Mouse (Mus musculus) spleen, adult 12 weeks (tissue): ENCODE measurements around the gene Cdk6.
"Not testable (repeated sequence)": the region's sequence is repeated elsewhere in the genome, so short reads cannot be mapped to it uniquely, and the experiment has no call there.

Experiments
- DNase-seq: peaks from one replicate; pipeline ENCODE4 v3.0.0; 2022; ENCODE audit warnings: low spot score

Cdk6 gene

DNA sequence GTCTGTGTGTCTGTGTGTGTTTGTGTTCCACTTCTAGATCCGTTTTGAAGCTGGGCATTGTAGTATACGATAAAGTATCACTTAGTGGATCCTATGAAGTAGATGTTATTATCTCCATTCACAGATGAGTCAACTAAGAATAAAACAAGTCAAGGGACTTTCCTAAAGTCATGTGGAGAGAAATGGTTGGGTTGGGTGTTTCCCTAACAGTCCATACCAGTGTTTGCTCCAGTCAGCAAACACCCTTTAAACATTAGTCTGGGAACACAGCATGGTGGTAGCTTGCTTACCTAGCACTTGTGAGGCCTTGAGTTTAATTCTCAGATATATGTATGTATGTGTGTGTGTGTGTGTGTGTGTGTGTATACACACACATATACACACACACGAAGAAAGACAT is 168.2 kb downstream of the Cdk6 start:
- DNase-seq = no peak

DNA sequence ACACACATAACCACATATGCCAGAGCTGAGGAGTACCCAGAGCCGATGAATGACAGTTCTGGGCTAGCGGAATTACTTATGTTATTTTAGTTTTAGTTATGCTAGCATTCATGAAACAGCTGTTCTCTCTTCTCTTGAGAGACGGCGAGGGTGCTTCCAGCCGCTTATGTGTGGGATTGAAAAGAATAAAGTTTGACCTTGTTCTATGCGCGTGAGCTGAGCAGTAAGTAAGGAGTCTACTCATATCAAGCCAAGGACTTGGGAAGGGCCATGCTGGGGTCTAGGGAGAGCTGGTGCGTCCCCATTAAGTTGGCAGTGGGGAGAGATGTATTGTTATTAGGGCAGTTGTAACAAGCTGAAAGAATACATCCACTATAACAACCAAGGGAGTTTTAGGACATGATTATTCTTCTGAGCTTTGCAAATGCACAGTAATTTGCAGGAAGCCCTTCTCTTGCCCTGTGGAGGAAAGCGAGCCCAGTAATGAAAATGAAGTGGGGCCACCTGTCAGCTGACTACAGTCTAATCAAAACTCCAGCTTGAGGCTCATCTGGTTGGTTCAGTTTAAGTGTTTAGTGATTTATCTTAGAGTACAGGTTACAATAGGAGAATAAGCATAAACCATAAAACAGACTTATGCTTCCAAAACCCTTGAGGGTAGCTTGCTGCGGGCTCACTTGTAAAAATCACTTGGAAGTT is 170.0 kb downstream of the Cdk6 start:
- no peak for DNase-seq

DNA sequence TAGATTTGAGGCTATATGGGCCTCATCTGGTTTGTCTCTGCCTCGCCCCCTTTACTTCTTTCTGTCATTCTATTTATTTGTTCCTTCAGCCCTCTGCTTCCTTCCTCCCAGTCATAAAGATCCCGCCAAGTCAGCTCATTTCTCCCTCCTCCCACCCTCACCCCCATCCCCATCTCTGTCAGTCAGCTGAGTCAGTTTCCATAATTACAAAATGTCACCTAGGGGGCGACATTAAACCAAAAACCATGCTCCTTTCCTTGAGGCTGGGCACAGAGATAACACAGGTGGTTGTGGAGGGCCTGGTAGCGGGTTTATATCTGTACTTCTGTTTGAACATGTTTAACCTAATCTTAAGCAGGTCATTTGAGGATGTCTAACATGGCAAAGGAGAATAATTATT is 171.3 kb downstream of the Cdk6 start:
- no peak for DNase-seq

DNA sequence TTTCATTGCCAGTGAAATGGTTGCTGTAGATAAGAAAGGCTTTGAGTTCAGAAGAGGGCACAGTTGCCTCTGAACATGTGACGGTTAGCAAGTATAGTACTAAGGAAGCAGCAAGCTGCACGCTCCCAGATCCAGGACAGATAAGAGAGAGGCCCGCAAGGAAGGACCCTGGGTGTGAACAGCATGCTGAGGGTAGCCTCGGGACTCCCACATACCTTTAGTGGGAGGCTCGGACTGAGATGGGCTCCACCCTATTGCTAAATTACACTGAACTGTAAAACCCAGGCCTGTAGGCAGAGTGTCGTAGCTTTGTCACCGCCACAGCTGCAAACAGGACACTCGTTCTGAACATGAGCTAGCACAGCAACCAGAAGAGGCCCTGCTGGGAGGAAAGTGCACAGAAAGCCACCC is 173.6 kb downstream of the Cdk6 start:
- DNase-seq = no peak

DNA sequence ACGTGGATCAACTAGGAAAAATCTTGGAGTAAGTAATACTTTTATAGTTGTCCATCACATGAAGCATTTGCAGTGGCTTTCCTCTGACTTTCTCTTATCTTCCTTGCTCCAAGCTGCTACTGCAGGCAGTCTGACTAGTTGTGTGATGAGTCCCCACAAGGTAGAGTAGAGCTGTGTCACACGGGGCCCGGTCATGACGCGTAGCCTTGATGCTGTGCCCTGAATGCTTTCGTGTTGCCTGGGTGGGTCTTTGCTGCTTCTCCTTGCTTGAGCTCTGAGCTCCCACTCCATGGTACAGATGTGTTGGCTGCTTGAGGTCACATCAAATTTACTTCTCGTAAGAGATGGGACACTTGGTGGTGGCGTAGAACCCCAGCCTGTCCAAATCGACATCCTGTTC is 174.2 kb downstream of the Cdk6 start:
- DNase-seq = no peak

DNA sequence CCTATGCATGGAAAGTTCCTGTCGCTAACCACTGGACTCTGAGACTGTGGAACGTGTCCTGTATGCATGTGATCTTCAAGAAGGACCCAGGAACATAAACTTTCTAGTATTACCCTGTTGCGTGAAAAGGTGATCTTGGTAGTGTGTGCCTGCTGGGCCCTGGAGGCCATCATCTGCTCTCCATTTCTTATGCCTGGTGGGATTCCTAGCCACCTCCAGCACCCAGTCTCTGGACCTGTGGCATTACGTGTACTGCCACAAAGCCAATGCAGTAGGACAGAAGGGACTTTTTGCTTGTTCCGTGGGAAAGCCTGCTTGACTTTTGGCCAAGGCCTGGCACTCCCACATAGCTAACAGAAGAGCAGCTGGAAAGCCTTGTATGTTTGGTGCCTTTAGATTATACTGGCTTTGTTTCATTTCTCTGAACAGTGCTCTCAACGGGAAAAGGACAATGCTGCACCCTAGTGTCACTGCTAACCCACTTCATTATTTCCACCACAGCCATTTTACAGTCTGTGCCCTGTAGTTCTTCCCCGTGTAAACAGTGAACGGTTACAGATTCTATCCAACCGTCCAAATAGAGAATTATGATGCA is 175.3 kb downstream of the Cdk6 start:
- DNase-seq = no peak

DNA sequence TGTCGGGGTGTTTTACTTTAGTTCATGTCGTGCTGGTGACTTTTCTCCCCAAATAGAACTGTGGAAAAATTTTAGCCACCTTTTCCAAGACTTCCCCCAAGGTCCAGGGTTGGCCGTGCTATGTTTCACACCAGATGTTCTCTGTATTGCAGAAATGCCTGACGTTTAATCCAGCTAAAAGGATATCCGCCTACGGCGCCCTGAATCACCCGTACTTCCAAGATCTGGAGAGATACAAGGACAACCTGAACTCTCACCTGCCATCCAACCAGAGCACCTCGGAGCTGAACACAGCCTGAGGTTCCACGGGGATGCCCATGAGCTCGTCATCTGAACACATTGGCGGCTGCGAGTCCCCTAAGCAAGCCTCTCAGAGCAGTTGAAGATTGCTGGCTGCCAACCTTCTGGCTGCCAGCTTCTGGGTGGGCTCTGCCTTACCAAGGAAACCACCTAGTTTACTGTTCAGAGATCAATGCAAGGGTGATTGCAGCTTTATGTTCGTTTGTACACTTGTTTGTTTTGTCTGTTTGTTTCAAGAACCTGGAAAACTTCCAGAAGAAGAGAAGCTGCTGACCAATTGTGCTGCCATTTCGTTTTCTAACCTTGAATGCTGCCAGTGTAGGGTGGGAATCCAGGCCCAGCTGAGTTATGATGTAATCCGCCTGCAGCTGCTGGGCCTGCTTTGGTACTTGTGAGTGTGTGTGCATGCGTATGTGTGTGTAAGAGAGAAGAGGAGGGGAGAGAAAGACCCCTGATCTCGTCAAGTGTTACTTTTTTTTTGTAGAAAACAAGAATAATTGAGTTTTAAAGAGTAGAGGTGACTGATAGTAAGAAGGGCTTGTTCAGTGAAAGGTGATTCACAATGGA is 179.4 kb downstream of the Cdk6 start:
- DNase-seq = no peak

DNA sequence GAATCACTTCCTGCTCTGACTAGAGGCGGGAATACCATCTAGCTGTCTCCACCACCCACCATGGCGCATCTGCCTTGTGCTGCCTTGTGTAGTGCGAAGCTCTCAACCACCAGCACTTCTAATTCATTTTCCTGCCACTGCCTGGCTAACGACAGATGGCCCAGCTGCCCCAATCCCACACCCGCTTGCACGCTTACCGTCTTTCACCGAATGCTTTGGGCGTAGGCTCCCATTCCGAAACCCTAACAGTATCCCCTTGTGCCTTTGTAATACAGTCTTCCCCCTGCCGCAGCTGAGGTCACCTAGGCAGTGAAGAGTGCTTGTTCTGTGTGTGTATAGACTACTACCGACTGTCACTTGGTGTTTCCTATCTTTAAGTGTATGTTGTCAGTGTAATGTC is 180.5 kb downstream of the Cdk6 start:
- DNase-seq = no peak

DNA sequence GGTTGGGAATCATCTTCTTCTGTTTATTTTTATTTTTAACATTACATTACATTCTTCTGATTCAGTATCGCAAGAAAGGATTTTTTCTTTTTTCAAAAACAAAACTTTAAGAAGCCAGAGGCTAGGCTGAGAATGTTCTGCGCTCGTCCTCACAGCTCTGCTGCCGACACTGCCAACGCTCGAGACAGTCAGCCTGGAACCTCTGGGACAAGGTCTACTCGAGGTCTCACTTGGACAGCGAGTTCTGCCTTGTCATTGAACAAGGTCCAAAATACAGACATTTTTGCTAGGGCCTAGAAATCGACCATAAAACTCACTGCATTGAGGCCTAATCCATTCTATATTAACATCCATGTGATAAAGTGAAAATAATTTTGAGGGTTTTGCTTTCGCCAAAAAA is 181.5 kb downstream of the Cdk6 start:
- no peak for DNase-seq

DNA sequence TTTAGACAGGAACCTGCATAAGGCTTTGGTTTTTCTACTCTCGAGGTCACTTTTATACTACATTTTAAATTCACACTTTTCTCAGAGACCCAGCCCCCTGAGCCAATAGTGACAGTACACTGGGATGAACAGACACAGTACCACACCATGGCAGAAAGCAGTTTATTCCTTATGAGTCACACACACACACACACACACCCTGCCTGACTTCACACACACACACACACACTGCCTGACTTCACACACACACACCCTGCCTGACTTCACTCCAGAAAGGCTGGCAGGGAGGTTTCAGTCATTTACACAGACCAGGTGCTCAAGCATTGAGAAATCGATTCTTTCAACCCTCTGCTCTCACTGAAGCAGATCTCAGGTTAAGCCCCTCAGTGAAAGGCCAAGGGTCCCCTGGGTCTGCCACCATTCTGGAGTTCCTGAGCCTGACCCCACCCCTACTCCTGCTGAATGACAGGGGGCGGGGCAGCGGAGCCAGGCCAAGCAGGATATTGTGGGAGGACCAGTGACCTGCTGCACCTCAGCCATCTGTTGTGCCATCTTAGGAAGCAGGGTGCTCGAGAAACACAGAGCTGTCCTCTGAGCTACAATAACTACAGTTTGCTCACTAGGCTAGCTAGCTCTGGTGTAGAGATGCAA is 185.9 kb downstream of the Cdk6 start:
- no peak for DNase-seq

DNA sequence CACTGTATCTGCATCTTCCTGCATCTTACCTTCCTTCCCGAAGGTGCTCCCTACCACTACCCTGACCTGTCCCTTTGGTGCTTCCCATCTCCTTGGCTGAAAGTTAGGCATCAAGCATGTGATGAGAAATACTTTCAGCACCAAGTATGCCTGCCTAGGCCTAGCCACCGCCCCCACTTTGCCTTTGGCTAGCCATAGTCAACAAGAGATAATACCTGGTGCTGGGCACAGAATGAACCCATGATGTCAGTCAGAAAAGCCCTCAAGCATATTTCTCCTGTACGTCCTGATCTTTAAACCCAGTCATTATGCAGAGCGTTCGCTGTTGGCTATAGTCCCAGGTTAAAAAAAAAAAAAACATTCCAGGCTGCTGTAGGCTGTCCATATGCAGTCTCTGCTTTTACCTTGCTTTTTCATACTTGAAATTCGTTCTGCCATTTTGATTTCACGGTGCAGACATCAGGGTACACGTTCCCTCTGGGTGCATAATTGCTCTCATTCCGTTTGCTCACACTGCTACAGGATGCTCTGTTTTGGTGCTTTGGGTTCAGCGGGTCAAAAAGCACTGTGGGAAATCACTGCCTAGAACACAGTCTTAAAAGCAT is 188.4 kb downstream of the Cdk6 start:
- no peak for DNase-seq

DNA sequence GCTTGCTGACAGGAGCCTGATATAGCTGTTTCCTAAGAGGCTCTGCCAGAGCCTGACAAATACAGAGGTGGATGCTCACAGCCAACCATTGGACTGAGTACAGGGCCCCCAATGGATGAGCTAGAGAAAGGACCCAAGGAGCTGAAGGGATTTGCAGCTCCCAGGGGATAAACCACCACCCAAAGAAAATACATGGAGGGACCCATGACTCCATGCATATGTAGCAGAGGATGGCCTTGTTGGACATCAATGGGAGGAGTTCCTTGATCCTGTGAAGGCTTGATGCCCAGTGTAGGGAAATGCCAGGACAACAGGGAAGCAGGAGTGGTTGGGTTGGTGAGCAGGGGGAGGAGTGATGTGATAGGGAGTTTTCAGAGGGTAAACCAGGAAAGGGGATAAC is 190.8 kb downstream of the Cdk6 start:
- not testable (repeated sequence) for DNase-seq

DNA sequence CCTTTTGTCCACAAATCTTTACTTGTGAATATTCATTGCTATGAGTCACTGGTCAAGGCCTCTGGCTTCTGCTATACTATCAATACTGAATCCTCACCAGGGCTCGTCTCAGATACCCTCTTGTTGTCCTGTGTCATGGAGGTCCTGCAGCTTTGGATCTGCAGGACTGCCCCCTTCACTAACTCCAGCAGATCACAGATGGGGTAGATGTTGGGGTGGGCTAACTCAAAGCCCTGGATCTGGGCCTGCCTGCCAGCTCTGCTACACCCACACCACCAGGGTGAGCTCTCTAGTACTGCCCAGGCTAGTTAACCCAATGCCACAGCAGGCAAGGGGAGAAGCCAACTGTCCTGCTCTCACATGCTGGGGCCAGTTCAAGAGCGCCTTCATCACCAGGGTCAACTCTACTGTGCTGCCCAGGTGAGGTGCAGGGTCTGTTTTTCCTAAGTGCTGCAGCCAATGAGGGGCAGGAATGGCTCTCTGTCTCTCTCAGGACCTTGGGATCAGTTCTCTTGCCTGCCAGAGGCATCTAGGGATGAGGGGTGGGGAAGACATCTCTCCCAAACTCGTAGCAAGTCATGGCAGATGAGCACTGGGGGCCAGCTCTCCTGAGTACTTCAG is 195.4 kb downstream of the Cdk6 start:
- DNase-seq = no peak

DNA sequence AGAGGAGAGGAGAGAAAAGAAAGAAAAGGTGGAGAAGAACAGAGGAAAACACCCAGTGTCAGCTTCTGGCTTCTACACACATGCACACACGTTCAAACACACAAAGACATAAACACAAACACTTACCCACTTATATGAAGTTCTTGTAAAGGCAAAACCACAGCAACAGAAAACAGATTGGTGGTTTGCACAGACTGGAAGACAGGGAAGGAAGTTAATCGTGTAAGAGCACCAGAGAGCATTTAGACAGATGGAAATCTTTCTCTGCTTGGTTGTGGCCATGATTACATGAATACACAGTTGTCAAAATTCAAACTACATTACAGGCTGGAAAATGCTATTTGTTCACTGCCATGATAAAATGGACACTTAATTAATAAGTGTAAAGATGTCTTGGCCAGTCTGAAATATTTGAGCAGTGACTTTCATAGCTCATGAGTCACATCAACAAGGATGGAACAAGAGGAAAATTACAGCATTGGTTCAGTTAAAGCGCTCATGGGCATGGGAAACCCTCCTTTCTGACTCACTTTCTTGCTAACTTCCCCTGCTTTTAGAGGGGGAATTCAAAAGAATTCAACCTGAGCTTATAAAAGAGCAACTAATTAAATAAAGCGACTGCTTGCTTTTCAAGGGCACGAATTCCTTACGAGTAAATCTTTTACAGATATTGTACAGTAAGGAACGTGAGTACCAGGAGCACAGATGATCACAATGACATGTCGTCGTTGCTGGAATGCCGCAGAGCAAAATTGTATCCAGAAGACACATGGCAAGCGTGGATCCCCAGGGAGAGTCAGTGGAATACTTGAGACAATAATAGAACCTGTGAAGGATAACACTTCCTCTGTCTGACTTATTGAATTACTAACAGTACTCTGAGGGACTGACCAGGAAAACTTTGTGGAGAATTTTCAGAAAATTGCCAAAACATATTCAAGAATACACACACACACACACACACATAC is 197.5 kb downstream of the Cdk6 start:
- no peak for DNase-seq

DNA sequence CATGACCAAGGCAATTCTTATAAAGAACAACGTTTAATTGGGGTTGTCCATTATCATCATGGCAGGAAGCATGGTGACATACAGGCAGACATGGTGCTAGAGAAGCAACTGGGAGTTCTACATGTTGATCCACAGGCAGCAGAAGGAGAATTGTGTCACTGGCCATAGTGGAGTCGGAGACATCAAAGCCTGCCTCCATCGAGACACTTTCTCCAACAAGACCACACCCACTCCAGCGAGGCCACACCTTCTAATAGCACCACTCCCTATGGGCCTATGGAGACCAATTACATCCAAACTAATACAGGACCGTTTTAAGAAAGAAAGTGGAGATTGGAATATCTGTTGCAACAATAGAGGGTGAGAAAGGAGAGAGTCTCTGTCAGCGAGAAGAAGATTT is 200.6 kb downstream of the Cdk6 start:
- DNase-seq = no peak

DNA sequence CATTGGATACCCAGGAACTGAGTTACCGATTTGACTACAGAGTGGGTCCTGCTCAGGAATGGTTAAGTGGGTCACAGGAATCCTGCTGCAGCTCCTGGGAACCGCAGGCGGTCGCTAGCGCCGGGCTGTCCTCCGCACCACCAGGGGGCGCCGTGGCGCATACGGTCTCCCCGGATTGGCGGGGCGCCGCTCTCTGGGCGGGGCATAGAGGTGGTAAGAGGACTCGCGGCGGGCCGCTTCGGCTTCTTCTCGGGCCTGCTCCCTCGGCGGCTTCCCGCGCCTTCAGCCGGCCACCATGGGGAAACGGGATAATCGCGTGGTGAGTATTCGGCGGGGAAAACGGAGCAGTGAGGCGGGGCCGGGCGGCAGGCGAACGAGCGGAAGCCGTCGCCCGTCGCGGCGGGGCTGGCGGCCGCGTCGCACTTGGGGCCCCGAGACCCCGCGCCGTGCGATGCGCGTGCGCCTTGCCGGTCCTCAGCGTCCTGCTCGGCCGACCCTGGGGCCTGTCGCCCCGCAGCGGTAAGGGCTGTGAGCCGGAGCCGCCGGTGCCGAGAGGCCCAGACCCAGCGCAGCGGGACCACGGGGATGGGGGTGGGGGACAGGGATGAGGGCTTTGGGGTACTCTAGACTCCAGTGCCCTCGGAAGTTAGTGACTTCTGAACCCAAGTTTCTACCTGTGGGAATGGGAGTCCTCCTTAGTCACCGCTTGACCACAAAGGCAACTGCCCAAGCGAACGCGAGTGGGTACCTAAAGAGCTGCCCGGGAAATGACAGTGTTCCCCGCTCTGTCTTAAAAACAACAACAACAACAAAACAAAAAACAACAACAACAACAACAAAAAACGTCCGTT is 202.6 kb downstream of the Cdk6 start, which contains the start of gene Fam133b:
Gene Fam133b (plus strand): TSS at position 205 of the 851 bp plus-strand sequence.
- DNase-seq = peak; percentile 95

DNA sequence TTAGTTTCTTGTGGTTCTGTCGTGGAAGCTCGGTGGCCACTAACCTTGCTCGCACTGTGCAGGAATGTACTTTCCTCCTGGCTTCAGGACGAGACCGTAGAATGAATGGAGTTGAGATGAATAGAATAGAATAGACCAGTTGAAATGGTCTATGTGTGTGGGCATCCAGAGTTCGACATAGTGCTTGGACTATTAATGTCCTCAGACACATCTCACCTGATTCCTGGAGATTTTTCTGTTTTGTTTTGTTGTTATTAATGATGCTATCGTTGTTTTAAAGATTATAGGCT is 203.1 kb downstream of the Cdk6 start:
- no peak for DNase-seq

DNA sequence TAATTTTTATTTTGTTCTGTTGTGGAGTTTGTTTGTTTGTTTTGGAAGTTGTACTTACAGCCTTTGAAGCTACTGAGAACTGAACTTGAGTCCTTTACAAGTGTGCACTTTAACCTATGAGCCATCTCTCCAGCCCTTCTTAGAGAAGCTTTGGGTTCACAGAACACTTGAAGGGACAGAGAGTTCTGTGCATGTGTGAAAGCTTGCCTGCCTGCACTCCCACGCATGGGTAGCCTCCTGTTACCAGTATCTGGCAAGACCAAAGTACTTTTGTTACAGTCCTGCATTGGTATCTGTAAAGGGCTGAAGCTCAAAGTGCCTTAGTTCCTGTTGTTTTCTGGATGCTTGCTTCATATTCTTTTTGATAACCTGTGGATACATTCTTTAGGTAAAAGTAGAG is 204.9 kb downstream of the Cdk6 start:
- no peak for DNase-seq

DNA sequence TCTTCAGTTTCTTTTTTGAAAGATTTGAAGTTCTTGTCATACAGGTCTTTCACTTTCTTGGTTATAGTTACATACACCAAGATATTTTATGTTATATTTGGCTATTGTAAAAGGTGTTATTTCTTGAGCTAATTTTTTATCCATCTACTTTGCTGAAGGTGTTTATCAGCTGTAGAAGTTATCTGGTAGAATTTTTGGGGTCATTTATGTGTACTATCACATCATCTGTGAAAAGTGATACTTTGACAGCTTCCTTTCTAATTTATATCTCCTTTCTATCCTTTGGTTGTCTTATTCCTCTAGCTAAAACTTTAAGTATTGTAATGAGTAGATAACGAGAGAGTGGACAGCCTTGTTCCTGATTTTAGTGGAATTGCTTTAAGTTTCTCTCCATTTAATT is 210.2 kb downstream of the Cdk6 start:
- DNase-seq = no peak

DNA sequence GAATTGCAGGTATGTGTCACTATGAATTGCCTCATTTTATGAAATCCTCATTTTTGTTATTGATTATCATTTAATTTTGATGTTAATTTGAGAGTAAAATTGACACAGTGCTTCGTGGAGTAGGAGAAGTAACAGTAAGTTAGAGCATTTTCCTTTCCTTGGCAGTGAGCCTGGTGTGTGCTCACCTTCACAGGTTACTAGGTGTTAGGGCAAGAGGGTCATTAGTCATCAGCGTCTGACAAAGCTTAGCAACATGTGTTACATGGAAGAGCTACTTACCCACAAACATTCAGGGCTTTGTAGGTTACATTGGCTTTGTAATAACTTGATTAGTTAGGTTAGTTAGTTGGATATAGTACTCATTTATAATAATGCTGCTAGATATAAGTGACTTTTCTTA is 212.9 kb downstream of the Cdk6 start:
- DNase-seq = no peak
